Mouse (Mus musculus) embryonic facial prominence, embryonic 12.5 days (tissue): Measurements from ENCODE around the gene Mat1a. TPM values are rescaled to one million over a fixed set of nuclear protein-coding genes. Genes with fewer than 3 reads are reported as not detected.

Experiments
- ATAC-seq: fragments of 200-750 bp; cut with Nextera tagmentation; 2 replicates; pipeline ENCODE4 v1.8.0; 2017; ENCODE audit not compliant: insufficient number of reproducible peaks, insufficient read depth, low FRiP score, low TSS enrichment
- H3K27ac ChIP-seq: fragments of 300-500 bp; sonication (generic); 2 replicates; pipeline ENCODE4 v1.5.1; 2016; ENCODE audit warnings: mild to moderate bottlenecking
- H3K27me3 ChIP-seq: fragments of 300-500 bp; sonication (generic); 2 replicates; pipeline ENCODE4 v1.6.1; 2016; ENCODE audit warnings: mild to moderate bottlenecking, moderate library complexity
- H3K36me3 ChIP-seq: fragments of 300-500 bp; sonication (generic); 2 replicates; pipeline ENCODE4 v1.6.1; 2016; ENCODE audit warnings: mild to moderate bottlenecking
- H3K4me1 ChIP-seq: fragments of 300-500 bp; sonication (generic); 2 replicates; pipeline ENCODE4 v1.6.1; 2016
- H3K4me2 ChIP-seq: fragments of 300-500 bp; sonication (generic); replicated peaks from 2 replicates; pipeline ENCODE4 v1.6.1; 2016; ENCODE audit warnings: mild to moderate bottlenecking, moderate library complexity
- H3K4me3 ChIP-seq: fragments of 300-500 bp; sonication (generic); 2 replicates; pipeline ENCODE4 v1.5.1; 2016; ENCODE audit warnings: mild to moderate bottlenecking
- H3K9ac ChIP-seq: fragments of 300-500 bp; sonication (generic); 2 replicates; pipeline ENCODE4 v1.6.1; 2016; ENCODE audit warnings: mild to moderate bottlenecking, moderate library complexity
- H3K9me3 ChIP-seq: fragments of 300-500 bp; sonication (generic); 2 replicates; pipeline ENCODE4 v1.6.1; 2016; ENCODE audit warnings: mild to moderate bottlenecking, moderate library complexity
- WGBS: fragments of 180-500 bp; shearing (Covaris S2); methylation state at CpG from one replicate; pipeline ENCODE4 v1.1.7; 2016; 5-methylcytosine and 5-hydroxymethylcytosine counted together
- polyA plus RNA-seq: library from polyadenylated mRNA; unstranded; fragments of >200 nt; fragmentation: Nextera tagmentation; extraction: Ambion mirVana; gene quantifications from 2 replicates; pipeline ENCODE4 v1.2.1, GENCODE M21; 2016

Mat1a gene
- polyA plus RNA-seq, 1 experiment from 2014 or later, result not detected

DNA sequence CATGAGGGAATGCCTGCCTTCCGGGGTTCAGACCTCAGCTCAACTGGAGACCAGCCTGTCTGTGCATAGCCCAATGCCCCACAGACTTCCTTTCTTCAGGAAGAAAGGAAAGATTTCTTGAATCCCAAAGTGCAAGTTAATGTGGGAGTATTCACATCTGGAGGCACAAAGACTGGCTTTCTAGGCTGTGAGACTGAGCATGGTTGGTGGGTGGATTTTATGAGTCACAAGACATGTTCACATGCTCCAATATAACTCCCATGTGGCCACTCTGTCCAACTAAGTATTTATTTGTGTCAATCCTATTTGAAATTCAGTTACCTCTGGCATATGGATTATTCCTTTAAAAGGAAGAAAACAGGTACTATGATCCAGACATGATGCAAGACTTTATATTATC, 6.1 kb upstream of the Mat1a start:
- Histone ChIP-seq H3K4me2 (no peak overlapping the region), H3K9ac (no peak overlapping the region), H3K4me1 (no peaks in the 10 kb centered on the region), H3K9me3 (no peaks in the 10 kb centered on the region), H3K27ac (no peak overlapping the region), H3K27me3 (no peaks in the 10 kb centered on the region), H3K4me3 (no peak overlapping the region), H3K36me3 (no peaks in the 10 kb centered on the region)
- no peak for ATAC-seq
- 100% methylated on average over 1 of the region's 1 CpGs for WGBS

DNA sequence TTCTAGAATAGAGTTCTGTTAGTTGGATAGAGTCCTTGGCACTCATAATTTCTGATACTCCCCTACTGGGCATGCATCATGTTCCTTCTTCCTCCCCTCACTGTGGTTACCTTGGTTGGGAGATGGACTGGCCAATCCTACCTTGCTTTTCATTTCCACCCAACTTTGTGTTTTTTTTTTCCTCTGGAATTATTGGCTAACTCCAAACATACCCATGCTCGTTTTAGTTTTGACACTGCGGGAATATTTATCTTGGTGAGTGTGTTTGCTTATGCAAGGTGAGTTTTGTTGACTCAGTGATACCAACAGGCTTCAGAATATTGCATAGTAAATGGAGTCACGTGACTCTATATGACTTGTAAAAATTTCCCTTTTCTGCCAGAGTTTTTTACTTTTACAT, 4.1 kb upstream of the Mat1a start:
- Histone ChIP-seq H3K4me1 (no peaks in the 10 kb centered on the region), H3K9me3 (no peaks in the 10 kb centered on the region), H3K27me3 (no peaks in the 10 kb centered on the region), H3K4me3 (no peak overlapping the region), H3K27ac (no peak overlapping the region), H3K36me3 (no peaks in the 10 kb centered on the region), H3K9ac (no peak overlapping the region), H3K4me2 (no peak overlapping the region)
- 82% methylated on average over 3 of the region's 3 CpGs for WGBS
- ATAC-seq, result no peak

DNA sequence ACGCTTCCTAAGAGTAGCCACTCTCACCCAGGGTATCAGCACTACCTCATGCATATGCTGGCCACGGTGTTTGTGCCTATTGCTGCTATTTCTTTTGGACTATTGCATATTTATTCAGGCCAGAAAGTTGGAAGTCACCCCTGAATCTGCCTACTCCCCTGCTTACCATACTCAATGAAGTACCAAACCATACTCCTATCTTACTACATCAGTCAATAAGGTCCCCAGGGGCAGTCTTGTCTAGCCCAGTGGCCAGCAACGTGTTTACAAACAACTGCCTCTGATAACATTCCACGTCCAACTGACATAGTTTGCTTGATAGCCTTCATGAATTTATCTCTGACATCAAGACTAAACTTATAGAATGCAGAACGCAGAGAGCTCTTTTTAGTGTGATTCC, 3.6 kb upstream of the Mat1a start:
- 79% methylated on average over 5 of the region's 5 CpGs for WGBS
- no peak for ATAC-seq
- no peak overlapping the region for H3K9ac ChIP-seq
- no peak overlapping the region for H3K4me3 ChIP-seq
- H3K9me3 ChIP-seq, result no peaks in the 10 kb centered on the region
- H3K4me1 ChIP-seq, result no peaks in the 10 kb centered on the region
- no peak overlapping the region for H3K4me2 ChIP-seq
- no peaks in the 10 kb centered on the region for H3K27me3 ChIP-seq
- no peaks in the 10 kb centered on the region for H3K36me3 ChIP-seq
- H3K27ac ChIP-seq, result no peak overlapping the region

DNA sequence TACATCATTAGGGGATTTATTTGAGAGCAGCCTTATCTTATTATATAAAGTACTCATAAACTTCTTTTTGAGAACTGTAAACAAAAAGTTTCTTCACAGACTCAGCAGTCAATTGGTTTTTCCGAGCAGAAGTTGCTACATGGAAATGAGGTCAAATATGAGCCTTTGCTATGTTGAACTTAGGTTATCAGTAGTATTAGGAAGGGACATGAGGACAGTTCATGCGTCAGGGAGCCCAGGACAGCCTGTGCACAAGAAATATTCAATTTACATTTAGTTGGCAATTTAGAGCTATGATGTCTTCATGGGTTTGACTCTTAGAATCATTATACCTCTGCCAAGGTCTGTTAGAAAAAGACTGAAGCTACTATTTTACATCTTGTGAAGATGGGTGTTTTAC, 2.6 kb upstream of the Mat1a start:
- Histone ChIP-seq H3K27ac (no peak overlapping the region), H3K4me2 (no peak overlapping the region), H3K9ac (no peak overlapping the region), H3K27me3 (no peaks in the 10 kb centered on the region), H3K4me1 (no peaks in the 10 kb centered on the region), H3K9me3 (no peaks in the 10 kb centered on the region), H3K36me3 (no peaks in the 10 kb centered on the region), H3K4me3 (no peak overlapping the region)
- ATAC-seq, result no peak
- WGBS, result 81% methylated on average over 2 of the region's 2 CpGs

DNA sequence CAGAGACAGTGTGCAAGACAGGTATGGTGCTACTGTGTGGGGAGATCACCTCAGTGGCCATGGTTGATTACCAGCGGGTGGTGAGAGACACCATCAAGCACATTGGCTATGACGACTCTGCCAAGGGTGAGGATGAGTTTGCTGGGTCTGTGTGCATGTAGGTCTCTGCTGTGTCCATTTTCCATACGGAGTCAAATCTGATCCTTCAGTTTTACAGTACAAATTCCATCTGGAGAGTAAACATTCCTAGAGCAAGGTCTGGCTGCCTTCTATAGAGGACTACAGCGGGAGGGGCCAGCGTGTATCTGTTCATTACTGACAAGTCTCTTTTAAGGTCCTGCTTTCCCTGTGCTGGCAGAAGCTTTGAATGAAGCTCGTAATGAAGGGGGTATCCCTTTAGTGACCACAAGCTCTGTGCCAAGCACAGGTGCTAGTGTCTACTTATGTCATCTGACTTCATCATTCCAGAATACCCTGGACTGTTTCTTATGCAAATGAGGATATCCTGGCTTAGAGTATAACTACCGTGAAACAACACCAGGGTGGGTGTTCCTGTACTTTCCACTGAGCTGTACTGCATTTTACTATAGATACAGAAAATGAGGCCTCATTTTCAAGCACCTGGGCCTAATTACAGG, 6.3 kb downstream of the Mat1a start:
- no peak overlapping the region for H3K4me2 ChIP-seq
- H3K27ac ChIP-seq, result no peak overlapping the region
- H3K4me3 ChIP-seq, result no peak overlapping the region
- no peaks in the 10 kb centered on the region for H3K4me1 ChIP-seq
- H3K9me3 ChIP-seq, result no peaks in the 10 kb centered on the region
- no peak overlapping the region for H3K9ac ChIP-seq
- no peaks in the 10 kb centered on the region for H3K27me3 ChIP-seq
- ATAC-seq, result no peak
- 87% methylated on average over 7 of the region's 7 CpGs for WGBS
- H3K36me3 ChIP-seq, result no peaks in the 10 kb centered on the region

DNA sequence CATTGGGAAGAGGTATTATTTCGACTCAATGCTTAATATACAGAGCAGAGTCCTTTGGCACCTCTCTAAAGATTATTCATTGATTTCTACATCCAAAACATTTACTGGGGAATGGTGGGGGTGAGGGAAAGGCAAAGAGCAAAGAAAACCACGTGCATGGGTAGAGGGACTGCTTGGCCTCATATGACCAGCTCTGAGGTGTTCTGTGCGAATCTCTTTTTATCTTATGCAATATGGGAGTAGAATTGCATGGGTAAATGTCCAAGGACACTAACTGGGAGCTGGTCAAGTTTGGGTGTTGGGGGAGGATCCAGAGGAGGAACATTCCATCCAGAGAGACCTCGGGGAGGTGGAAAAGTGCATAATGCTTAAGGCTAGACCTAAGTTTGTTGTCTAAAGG, 8.1 kb downstream of the Mat1a start:
- H3K27me3 ChIP-seq, result no peaks in the 10 kb centered on the region
- WGBS, result 85% methylated on average over 4 of the region's 4 CpGs
- no peak for ATAC-seq

DNA sequence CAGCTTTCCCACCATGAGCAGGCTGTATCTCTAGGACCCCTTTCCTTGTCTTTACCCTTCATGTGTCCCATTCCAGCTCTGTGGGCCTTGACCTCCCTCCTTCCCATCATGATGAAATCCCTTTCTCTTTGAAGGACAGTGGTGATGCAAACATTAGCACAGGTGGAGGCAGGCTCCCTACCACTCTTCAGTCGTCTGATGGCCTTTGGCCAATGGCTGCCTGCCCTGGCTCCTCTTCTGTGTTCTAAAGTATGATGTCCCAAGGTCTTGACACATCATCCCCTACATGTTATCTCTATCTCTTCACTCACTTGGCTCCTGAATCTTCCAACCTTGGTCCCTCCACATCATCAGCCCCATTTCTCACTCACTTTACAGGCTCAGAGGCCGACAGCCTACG, 11.4 kb downstream of the Mat1a start:
- Histone ChIP-seq H3K27ac (no peak overlapping the region), H3K36me3 (no peaks in the 10 kb centered on the region), H3K9me3 (no peaks in the 10 kb centered on the region), H3K4me1 (no peaks in the 10 kb centered on the region), H3K9ac (no peak overlapping the region), H3K4me2 (no peak overlapping the region), H3K4me3 (no peak overlapping the region), H3K27me3 (no peaks in the 10 kb centered on the region)
- WGBS, result 93% methylated on average over 3 of the region's 3 CpGs
- no peak for ATAC-seq

More for the DNA sequence above, 8.1 kb downstream of the Mat1a start:
- Histone ChIP-seq H3K4me1 (no peaks in the 10 kb centered on the region), H3K9me3 (no peaks in the 10 kb centered on the region), H3K4me3 (no peak overlapping the region), H3K4me2 (no peak overlapping the region), H3K9ac (no peak overlapping the region), H3K27ac (no peak overlapping the region), H3K36me3 (no peaks in the 10 kb centered on the region)

DNA sequence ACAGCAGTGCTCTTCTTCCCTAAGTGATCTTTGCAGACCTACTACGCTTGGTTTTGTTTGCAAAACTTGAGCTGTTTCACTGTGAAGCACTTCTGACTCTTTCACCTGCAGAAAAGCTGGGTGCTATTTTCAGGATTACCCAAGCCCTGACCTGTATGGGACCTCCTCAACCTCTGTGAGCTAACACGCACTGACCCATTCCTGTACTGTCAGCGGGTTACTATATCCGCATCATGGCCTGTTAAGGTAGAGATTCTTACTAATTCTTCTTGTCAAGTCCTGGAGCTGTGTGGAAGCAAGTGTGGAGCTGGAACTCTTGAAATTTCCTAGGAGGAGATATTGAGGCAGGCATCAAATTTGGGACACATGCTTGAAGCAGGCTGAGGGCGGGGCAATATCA, 19.8 kb downstream of the Mat1a start:
- no peak overlapping the region for H3K4me2 ChIP-seq
- no peak overlapping the region for H3K27ac ChIP-seq
- H3K9ac ChIP-seq, result no peak overlapping the region
- 87% methylated on average over 5 of the region's 5 CpGs for WGBS
- no peaks in the 10 kb centered on the region for H3K36me3 ChIP-seq
- H3K4me3 ChIP-seq, result no peak overlapping the region
- H3K4me1 ChIP-seq, result no peaks in the 10 kb centered on the region
- no peaks in the 10 kb centered on the region for H3K9me3 ChIP-seq
- no peak for ATAC-seq
- no peaks in the 10 kb centered on the region for H3K27me3 ChIP-seq

DNA sequence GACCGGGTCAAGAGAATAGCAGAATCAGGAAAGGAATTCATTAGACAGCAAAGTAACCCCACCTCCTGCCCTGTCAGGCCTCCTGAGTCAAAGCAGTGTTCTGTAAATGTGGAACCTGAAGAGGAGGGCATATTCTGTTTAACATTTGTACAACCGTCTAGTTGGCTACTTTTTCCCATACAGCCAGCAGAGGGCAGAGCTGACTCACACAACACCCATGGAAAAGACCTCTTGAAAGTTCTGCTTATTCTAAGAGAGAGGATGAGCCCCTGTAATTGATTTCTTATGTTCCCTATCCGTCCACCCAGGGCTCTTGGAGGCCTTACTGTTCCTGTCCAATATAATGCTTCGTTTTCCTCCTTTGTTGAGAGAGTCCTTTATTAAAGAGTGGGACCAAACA, 23.2 kb downstream of the Mat1a start:
- H3K27ac ChIP-seq, result no peak overlapping the region
- H3K4me1 ChIP-seq, result no peaks in the 10 kb centered on the region
- H3K9me3 ChIP-seq, result no peaks in the 10 kb centered on the region
- no peak overlapping the region for H3K4me2 ChIP-seq
- no peaks in the 10 kb centered on the region for H3K36me3 ChIP-seq
- no peak for ATAC-seq
- H3K4me3 ChIP-seq, result no peak overlapping the region
- no peaks in the 10 kb centered on the region for H3K27me3 ChIP-seq
- 13% methylated on average over 4 of the region's 4 CpGs for WGBS
- no peak overlapping the region for H3K9ac ChIP-seq

DNA sequence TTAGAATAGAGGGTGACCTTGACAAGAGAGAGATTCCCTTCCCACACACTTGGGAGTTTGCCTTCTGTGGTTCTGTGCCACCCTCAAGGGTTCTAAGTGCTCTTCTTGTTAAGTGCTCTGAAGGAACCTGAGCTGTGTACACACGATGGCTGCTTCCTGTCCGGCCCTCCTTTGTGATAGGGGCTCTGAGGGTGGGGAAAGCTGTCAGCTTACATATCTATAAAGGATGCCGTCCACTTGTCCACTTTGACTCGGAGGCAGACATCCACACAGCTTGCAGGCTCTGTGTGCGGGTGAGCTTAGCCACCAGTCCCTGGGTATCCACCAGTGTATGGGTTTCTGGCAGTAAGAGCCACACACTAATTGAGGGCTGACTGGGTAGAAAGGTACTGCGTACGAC, 26.7 kb downstream of the Mat1a start, which contains the start of gene Sftpa1:
Sftpa1 (plus strand) TSS at position 243 of the 400 bp plus-strand sequence.
- Histone ChIP-seq H3K4me3 (no peak within 1 kb of the TSS), H3K9me3 (no peaks in the 10 kb centered on the region), H3K4me1 (no peaks in the 10 kb centered on the region), H3K4me2 (no peak within 1 kb of the TSS), H3K9ac (no peak within 1 kb of the TSS), H3K27me3 (no peaks in the 10 kb centered on the region), H3K36me3 (no peaks in the 10 kb centered on the region), H3K27ac (no peak within 1 kb of the TSS)
- 77% methylated on average over 7 of the region's 7 CpGs for WGBS
- no peak for ATAC-seq

DNA sequence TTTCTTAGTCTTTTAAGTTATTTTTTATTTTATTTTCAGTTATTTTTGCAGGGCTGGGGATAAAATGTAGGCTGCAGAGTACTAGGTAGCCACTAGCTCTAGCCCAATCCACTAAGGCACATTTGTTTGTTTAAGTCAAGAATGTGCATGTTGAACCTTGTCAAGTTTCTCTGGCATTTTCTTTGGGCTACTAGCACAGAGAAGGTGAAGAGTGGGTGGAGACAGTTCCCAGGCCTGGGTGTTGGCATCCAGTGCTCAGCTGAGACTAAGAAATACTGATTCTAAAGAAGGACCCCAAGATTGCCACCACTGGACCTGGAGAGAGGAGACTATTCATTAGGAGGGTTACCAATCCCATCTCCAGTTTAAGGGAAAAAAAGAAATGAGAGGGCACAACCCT, 32.2 kb downstream of the Mat1a start:
- Histone ChIP-seq H3K4me3 (no peak overlapping the region), H3K9me3 (no peaks in the 10 kb centered on the region), H3K27me3 (no peaks in the 10 kb centered on the region), H3K4me1 (no peaks in the 10 kb centered on the region), H3K27ac (no peak overlapping the region), H3K9ac (no peak overlapping the region), H3K36me3 (no peaks in the 10 kb centered on the region), H3K4me2 (no peak overlapping the region)
- ATAC-seq, result no peak

DNA sequence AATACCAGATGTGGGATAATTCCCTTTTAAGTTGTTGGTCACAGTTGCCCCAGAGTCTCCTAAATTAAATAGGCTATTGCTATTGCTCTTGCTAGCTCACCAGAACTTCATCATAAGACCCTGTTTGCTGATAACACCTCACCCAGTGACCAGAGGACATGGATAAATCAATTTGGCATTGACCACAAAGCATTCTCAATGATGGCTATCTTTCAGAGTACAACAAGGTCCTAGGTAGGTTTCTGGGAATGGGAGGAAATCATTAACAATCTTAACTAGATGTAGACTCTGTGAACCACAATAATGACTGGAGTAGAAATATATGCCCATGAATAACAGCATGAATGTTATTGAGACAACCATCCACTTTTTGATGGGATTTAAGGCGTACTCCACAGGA, 35.9 kb downstream of the Mat1a start:
- H3K4me3 ChIP-seq, result no peak overlapping the region
- no peaks in the 10 kb centered on the region for H3K36me3 ChIP-seq
- no peak overlapping the region for H3K27ac ChIP-seq
- no peak for ATAC-seq
- H3K27me3 ChIP-seq, result no peaks in the 10 kb centered on the region
- H3K9me3 ChIP-seq, result no peaks in the 10 kb centered on the region
- WGBS, result 79% methylated on average over 1 of the region's 1 CpGs
- no peaks in the 10 kb centered on the region for H3K4me1 ChIP-seq
- no peak overlapping the region for H3K4me2 ChIP-seq
- H3K9ac ChIP-seq, result no peak overlapping the region

DNA sequence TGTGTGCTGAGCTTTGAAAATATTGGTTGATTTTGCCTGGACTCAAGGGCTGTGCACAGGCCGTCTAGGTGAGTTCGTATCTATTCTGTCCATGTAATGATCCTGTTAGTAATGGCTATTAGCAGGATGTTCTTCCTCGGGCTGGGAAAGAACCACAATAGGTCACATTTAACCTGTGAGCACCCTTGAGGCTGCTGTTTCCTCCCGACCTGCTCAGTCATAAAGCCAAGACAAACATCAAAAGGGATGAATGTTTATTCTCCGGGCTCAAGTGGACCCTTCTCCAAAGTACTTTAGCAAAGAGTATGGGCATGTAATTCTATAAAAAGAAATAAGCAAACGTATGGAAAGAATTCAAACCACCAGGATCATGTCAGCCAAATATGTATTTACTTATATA, 41.2 kb downstream of the Mat1a start:
- no peak for ATAC-seq
- H3K9me3 ChIP-seq, result no peaks in the 10 kb centered on the region
- no peak overlapping the region for H3K4me3 ChIP-seq
- H3K27me3 ChIP-seq, result no peaks in the 10 kb centered on the region
- no peaks in the 10 kb centered on the region for H3K4me1 ChIP-seq
- H3K9ac ChIP-seq, result no peak overlapping the region
- H3K36me3 ChIP-seq, result no peaks in the 10 kb centered on the region
- WGBS, result 57% methylated on average over 6 of the region's 6 CpGs
- H3K4me2 ChIP-seq, result no peak overlapping the region
- H3K27ac ChIP-seq, result no peak overlapping the region
